Mouse (Mus musculus) limb, embryonic 12.5 days (tissue): Measurements from ENCODE around the gene Ifitm1. TPM values are rescaled to one million over a fixed set of nuclear protein-coding genes. Genes with fewer than 3 reads are reported as not detected.
"Not testable (repeated sequence)": the region's sequence is repeated elsewhere in the genome, so short reads cannot be mapped to it uniquely, and the experiment has no call there.

Experiments
- ATAC-seq: fragments of 200-750 bp; cut with Nextera tagmentation; 2 replicates; pipeline ENCODE4 v1.8.0; 2017; ENCODE audit warnings: low read depth, moderate TSS enrichment; ENCODE audit not compliant: insufficient number of reproducible peaks, insufficient read depth, low FRiP score, low TSS enrichment
- H3K27ac ChIP-seq: fragments of 300-500 bp; sonication (generic); 2 replicates; pipeline ENCODE4 v1.5.1; 2016; ENCODE audit warnings: mild to moderate bottlenecking, moderate library complexity
- H3K27me3 ChIP-seq: fragments of 300-500 bp; sonication (generic); 2 replicates; pipeline ENCODE4 v1.6.1; 2016; ENCODE audit warnings: mild to moderate bottlenecking, moderate library complexity
- H3K36me3 ChIP-seq: fragments of 300-500 bp; sonication (generic); 2 replicates; pipeline ENCODE4 v1.6.1; 2016; ENCODE audit warnings: mild to moderate bottlenecking, moderate library complexity
- H3K4me1 ChIP-seq: fragments of 300-500 bp; sonication (generic); replicated peaks from 2 replicates; pipeline ENCODE4 v1.6.1; 2016
- H3K4me2 ChIP-seq: fragments of 300-500 bp; sonication (generic); 2 replicates; pipeline ENCODE4 v1.6.1; 2016; ENCODE audit warnings: mild to moderate bottlenecking, moderate library complexity
- H3K4me3 ChIP-seq: fragments of 300-500 bp; sonication (generic); replicated peaks from 2 replicates; pipeline ENCODE4 v1.5.1; 2016; ENCODE audit warnings: mild to moderate bottlenecking
- H3K9ac ChIP-seq: fragments of 300-500 bp; sonication (generic); replicated peaks from 2 replicates; pipeline ENCODE4 v1.6.1; 2016; ENCODE audit warnings: mild to moderate bottlenecking, moderate library complexity
- H3K9me3 ChIP-seq: fragments of 300-500 bp; sonication (generic); 2 replicates; pipeline ENCODE4 v1.6.1; 2016; ENCODE audit warnings: mild to moderate bottlenecking, moderate library complexity
- WGBS: fragments of 180-500 bp; shearing (Covaris S2); methylation state at CpG from one replicate; pipeline ENCODE4 v1.1.7; 2016; 5-methylcytosine and 5-hydroxymethylcytosine counted together
- polyA plus RNA-seq: library from polyadenylated mRNA; unstranded; fragments of >200 nt; fragmentation: Nextera tagmentation; extraction: Ambion mirVana; gene quantifications from 2 replicates; pipeline ENCODE4 v1.2.1, GENCODE M21; 2016

The Ifitm1 gene
- polyA plus RNA-seq, 1 experiment from 2014 or later, result 78.8 TPM

- 87% methylated on average over 5 of the region's 5 CpGs for WGBS
Observed at GRCm38 (mm10) chr7:141003248-141004010, 36.4 kb downstream of the Ifitm1 start.

GRCm38 (mm10) chr7:141006446-141006845, 39.4 kb downstream of the Ifitm1 start:
- Histone ChIP-seq H3K4me2 (no peak overlapping the region), H3K27ac (no peak overlapping the region), H3K4me1 (peaks cover 31% of the 10 kb centered on the region), H3K27me3 (no peaks in the 10 kb centered on the region), H3K9me3 (no peaks in the 10 kb centered on the region), H3K4me3 (no peak overlapping the region), H3K36me3 (no peaks in the 10 kb centered on the region), H3K9ac (no peak overlapping the region)
- no peak for ATAC-seq
- 93% methylated on average over 6 of the region's 6 CpGs for WGBS

More at GRCm38 (mm10) chr7:141003248-141004010, 36.4 kb downstream of the Ifitm1 start:
- H3K4me2 ChIP-seq, result no peak overlapping the region
- peaks cover 3% of the 10 kb centered on the region for H3K4me1 ChIP-seq
- H3K9me3 ChIP-seq, result no peaks in the 10 kb centered on the region
- no peaks in the 10 kb centered on the region for H3K36me3 ChIP-seq
- no peak for ATAC-seq
- H3K4me3 ChIP-seq, result no peak overlapping the region
- H3K27me3 ChIP-seq, result no peaks in the 10 kb centered on the region
- no peak overlapping the region for H3K27ac ChIP-seq
- H3K9ac ChIP-seq, result no peak overlapping the region

GRCm38 (mm10) chr7:141006914-141007313, 39.9 kb downstream of the Ifitm1 start:
- Histone ChIP-seq H3K9me3 (no peaks in the 10 kb centered on the region), H3K4me1 (peaks cover 32% of the 10 kb centered on the region), H3K4me3 (no peak overlapping the region), H3K36me3 (no peaks in the 10 kb centered on the region), H3K4me2 (no peak overlapping the region), H3K9ac (no peak overlapping the region), H3K27ac (no peak overlapping the region), H3K27me3 (no peaks in the 10 kb centered on the region)
- no peak for ATAC-seq
- WGBS, result 85% methylated on average over 5 of the region's 5 CpGs

- H3K9ac ChIP-seq, result no peak overlapping the region
- no peaks in the 10 kb centered on the region for H3K36me3 ChIP-seq
- H3K9me3 ChIP-seq, result no peaks in the 10 kb centered on the region
- WGBS, result 6% methylated on average over 7 of the region's 7 CpGs
- H3K4me3 ChIP-seq, result no peak overlapping the region
- ATAC-seq, result no peak
- H3K27me3 ChIP-seq, result no peaks in the 10 kb centered on the region
- peak overlapping the region; percentile 64 for H3K4me2 ChIP-seq
- H3K4me1 ChIP-seq, result peaks cover 32% of the 10 kb centered on the region
- H3K27ac ChIP-seq, result no peak overlapping the region
Observed at GRCm38 (mm10) chr7:141008312-141008761, 41.3 kb downstream of the Ifitm1 start.

GRCm38 (mm10) chr7:141008938-141009660, 42.1 kb downstream of the Ifitm1 start:
- H3K27ac ChIP-seq, result no peak overlapping the region
- 7% methylated on average over 20 of the region's 20 CpGs for WGBS

GRCm38 (mm10) chr7:141009665-141010064, 42.6 kb downstream of the Ifitm1 start:
- peak overlapping the region; percentile 44 for H3K4me3 ChIP-seq
- peaks cover 32% of the 10 kb centered on the region for H3K4me1 ChIP-seq
- no peak for ATAC-seq
- peak overlapping the region; percentile 67; the same call in 1 of the 2 replicates for H3K9ac ChIP-seq
- peak overlapping the region; percentile 64 for H3K4me2 ChIP-seq
- 82% methylated on average over 9 of the region's 9 CpGs for WGBS
- peak overlapping the region; percentile 84; the same call in 1 of the 2 replicates for H3K27ac ChIP-seq
- H3K27me3 ChIP-seq, result no peaks in the 10 kb centered on the region
- no peaks in the 10 kb centered on the region for H3K9me3 ChIP-seq
- no peaks in the 10 kb centered on the region for H3K36me3 ChIP-seq

More at GRCm38 (mm10) chr7:141008938-141009660, 42.1 kb downstream of the Ifitm1 start:
- H3K27me3 ChIP-seq, result no peaks in the 10 kb centered on the region
- no peak overlapping the region for H3K9ac ChIP-seq
- H3K4me2 ChIP-seq, result peak overlapping the region; percentile 64
- peaks cover 32% of the 10 kb centered on the region for H3K4me1 ChIP-seq
- H3K9me3 ChIP-seq, result no peaks in the 10 kb centered on the region
- peak overlapping the region; percentile 11; the same call in 1 of the 2 replicates for H3K4me3 ChIP-seq
- ATAC-seq, result peak; percentile 22; the same call in 1 of the 2 replicates
- no peaks in the 10 kb centered on the region for H3K36me3 ChIP-seq

GRCm38 (mm10) chr7:141010593-141010992, 43.6 kb downstream of the Ifitm1 start, which contains the start of gene Ifitm3:
Gene Ifitm3 (minus strand): TSS chr7:141010770.
- ATAC-seq, result peak; percentile 64; the same call in 1 of the 2 replicates

GRCm38 (mm10) chr7:141011238-141011770, 44.3 kb downstream of the Ifitm1 start:
- Histone ChIP-seq H3K36me3 (no peaks in the 10 kb centered on the region), H3K4me1 (peaks cover 32% of the 10 kb centered on the region), H3K9ac (peak overlapping the region; percentile 67; the same call in 1 of the 2 replicates), H3K4me3 (no peak overlapping the region), H3K27ac (peak overlapping the region; percentile 84), H3K27me3 (no peaks in the 10 kb centered on the region), H3K4me2 (peak overlapping the region; percentile 64), H3K9me3 (no peaks in the 10 kb centered on the region)
- ATAC-seq, result no peak
- WGBS, result 93% methylated on average over 7 of the region's 7 CpGs

More at GRCm38 (mm10) chr7:141010593-141010992, 43.6 kb downstream of the Ifitm1 start, which contains the start of gene Ifitm3:
- Histone ChIP-seq H3K4me1 (peaks cover 32% of the 10 kb centered on the region), H3K4me3 (peak within 1 kb of the TSS; percentile 44), H3K9ac (peak within 1 kb of the TSS; percentile 67), H3K9me3 (no peaks in the 10 kb centered on the region), H3K27ac (peak within 1 kb of the TSS; percentile 84), H3K36me3 (no peaks in the 10 kb centered on the region), H3K27me3 (no peaks in the 10 kb centered on the region), H3K4me2 (peak within 1 kb of the TSS; percentile 64)
- 2% methylated on average over 10 of the region's 10 CpGs for WGBS

GRCm38 (mm10) chr7:141016707-141017697, 50.0 kb downstream of the Ifitm1 start:
- no peak overlapping the region for H3K27ac ChIP-seq
- H3K4me3 ChIP-seq, result no peak overlapping the region
- 84% methylated on average over 10 of the region's 10 CpGs for WGBS
- H3K4me1 ChIP-seq, result no peaks in the 10 kb centered on the region
- no peaks in the 10 kb centered on the region for H3K9me3 ChIP-seq
- no peak for ATAC-seq
- H3K9ac ChIP-seq, result no peak overlapping the region
- H3K27me3 ChIP-seq, result no peaks in the 10 kb centered on the region
- H3K36me3 ChIP-seq, result no peaks in the 10 kb centered on the region
- H3K4me2 ChIP-seq, result no peak overlapping the region

- H3K4me1 ChIP-seq, H3K4me3 ChIP-seq, H3K36me3 ChIP-seq, ATAC-seq, H3K27me3 ChIP-seq, H3K9me3 ChIP-seq, H3K4me2 ChIP-seq, H3K9ac ChIP-seq, H3K27ac ChIP-seq: not testable (repeated sequence)
- 96% methylated on average over 1 of the region's 1 CpGs for WGBS
Observed at GRCm38 (mm10) chr7:141017824-141018223, 50.8 kb downstream of the Ifitm1 start, which contains the start of gene Ifitm6. Gene Ifitm6 (minus strand): TSS chr7:141017924.
